Mouse (Mus musculus) MEL (cell line): ENCODE results near the gene Itga8. TPM values are rescaled to one million over a fixed set of nuclear protein-coding genes. Genes with fewer than 3 reads are reported as not detected.

Source experiments
- DNase-seq: peaks from one replicate; pipeline ENCODE4 v3.0.0; 2011; ENCODE audit warnings: low read depth, low spot score
- H3K27ac ChIP-seq: 2 replicates; pipeline ENCODE4 v1.5.1; 2012; ENCODE audit warnings: low read depth, mild to moderate bottlenecking, control low read depth, low read length, moderate library complexity; ENCODE audit not compliant: control insufficient read depth
- H3K27me3 ChIP-seq, 2 experiments: fragments of 150-350 bp in 1 of 2; sonication (generic) in 1 of 2; 2 replicates each; pipeline ENCODE4 v1.6.1; 2012; ENCODE audit warnings: low read length in 2 of 2, mild to moderate bottlenecking in 2 of 2, improper control_type of control experiment in 1 of 2, moderate library complexity in 1 of 2; ENCODE audit not compliant: insufficient read depth in 2 of 2, control insufficient read depth in 1 of 2
- H3K36me3 ChIP-seq, 2 experiments: 2 replicates each; pipeline ENCODE4 v1.6.1; 2012 to 2014; ENCODE audit warnings: low read length in 2 of 2, improper control_type of control experiment in 1 of 2, inconsistent platforms in 1 of 2, mild to moderate bottlenecking in 1 of 2; ENCODE audit not compliant: insufficient read depth in 2 of 2, control insufficient read depth in 1 of 2
- H3K4me1 ChIP-seq, 2 experiments: fragments of 150-350 bp in 1 of 2; sonication (generic) in 1 of 2; 2 replicates each; pipeline ENCODE4 v1.6.1; 2012; ENCODE audit warnings: low read length in 2 of 2, improper control_type of control experiment in 1 of 2, mild to moderate bottlenecking in 1 of 2; ENCODE audit not compliant: insufficient read depth in 2 of 2, control insufficient read depth in 1 of 2
- H3K4me3 ChIP-seq, 2 experiments: fragments of 150-350 bp in 1 of 2; sonication (generic) in 1 of 2; 2 replicates each; pipeline ENCODE4 v1.5.1; 2012; ENCODE audit warnings: low read depth in 2 of 2, low read length in 2 of 2, mild to moderate bottlenecking in 2 of 2, moderate library complexity in 2 of 2, control low read depth in 1 of 2, improper control_type of control experiment in 1 of 2; ENCODE audit not compliant: control insufficient read depth in 1 of 2, insufficient read depth in 1 of 2
- H3K79me2 ChIP-seq: 2 replicates; pipeline ENCODE4 v1.6.1; 2012; ENCODE audit warnings: mild to moderate bottlenecking, low read length, moderate library complexity; ENCODE audit not compliant: control insufficient read depth, poor library complexity, insufficient read depth
- H3K9ac ChIP-seq: 2 replicates; pipeline ENCODE4 v1.6.1; 2012; ENCODE audit warnings: low read depth, mild to moderate bottlenecking, control low read depth, low read length, moderate library complexity; ENCODE audit not compliant: control insufficient read depth, poor library complexity, severe bottlenecking
- H3K9me3 ChIP-seq: fragments of 150-350 bp; sonication (generic); replicated peaks from 2 replicates; pipeline ENCODE4 v1.6.1; 2012; ENCODE audit warnings: mild to moderate bottlenecking, low read length, improper control_type of control experiment, moderate library complexity; ENCODE audit not compliant: insufficient read depth
- BHLHE40 ChIP-seq: IDR thresholded peaks from 2 replicates; pipeline ENCODE4 v1.6.1; 2012; ENCODE audit warnings: low read depth, mild to moderate bottlenecking, inconsistent platforms, low read length, improper control_type of control experiment, borderline replicate concordance
- CTCF ChIP-seq, 3 experiments: IDR thresholded peaks in 2 of 3; conservative IDR thresholded peaks in 1 of 3; 2 replicates each; pipeline ENCODE4 v1.5.1; 2011 to 2012; ENCODE audit warnings: low read length in 3 of 3, low read depth in 2 of 3, mild to moderate bottlenecking in 2 of 3, improper control_type of control experiment in 1 of 3, inconsistent platforms in 1 of 3, mixed read lengths in 1 of 3, moderate library complexity in 1 of 3; ENCODE audit not compliant: control insufficient read depth in 1 of 3, insufficient read depth in 1 of 3, poor library complexity in 1 of 3, severe bottlenecking in 1 of 3
- ELF1 ChIP-seq: IDR thresholded peaks from 2 replicates; pipeline ENCODE4 v1.6.1; 2014; ENCODE audit warnings: low read depth, mild to moderate bottlenecking, inconsistent platforms, low read length, improper control_type of control experiment, moderate library complexity
- ETS1 ChIP-seq: IDR thresholded peaks from 2 replicates; pipeline ENCODE4 v1.6.1; 2012; ENCODE audit warnings: low read depth, mild to moderate bottlenecking, inconsistent platforms, low read length, improper control_type of control experiment, moderate library complexity
- GABPA ChIP-seq: IDR thresholded peaks from 2 replicates; pipeline ENCODE4 v1.6.1; 2012; ENCODE audit warnings: low read depth, mild to moderate bottlenecking, inconsistent platforms, low read length, improper control_type of control experiment, moderate library complexity
- GATA1 ChIP-seq: IDR thresholded peaks from 2 replicates; pipeline ENCODE4 v1.6.1; 2011; ENCODE audit warnings: low read depth, low read length, improper control_type of control experiment
- JUND ChIP-seq: IDR thresholded peaks from 2 replicates; pipeline ENCODE4 v1.6.1; 2011; ENCODE audit warnings: low read depth, mild to moderate bottlenecking, improper control_type of control experiment, low read length
- KAT2A ChIP-seq: conservative IDR thresholded peaks from 2 replicates; pipeline ENCODE4 v1.6.1; 2012; ENCODE audit warnings: low read depth, low read length, improper control_type of control experiment, inconsistent platforms
- MAFK ChIP-seq: IDR thresholded peaks from 2 replicates; pipeline ENCODE4 v1.6.1; 2011; ENCODE audit warnings: low read depth, mild to moderate bottlenecking, low read length, improper control_type of control experiment, borderline replicate concordance
- MYB ChIP-seq: IDR thresholded peaks from 2 replicates; pipeline ENCODE4 v1.6.1; 2011; ENCODE audit warnings: mild to moderate bottlenecking, low read depth, low read length, improper control_type of control experiment
- POLR2A ChIP-seq, 2 experiments: IDR thresholded peaks; 2 replicates each; pipeline ENCODE4 v1.6.1; 2011 to 2012; ENCODE audit warnings: low read length in 2 of 2, mild to moderate bottlenecking in 2 of 2, control low read depth in 1 of 2, improper control_type of control experiment in 1 of 2, low read depth in 1 of 2, moderate library complexity in 1 of 2; ENCODE audit not compliant: control insufficient read depth in 1 of 2, insufficient read depth in 1 of 2, poor library complexity in 1 of 2
- RAD21 ChIP-seq: IDR thresholded peaks from 2 replicates; pipeline ENCODE4 v1.6.1; 2011; ENCODE audit warnings: mild to moderate bottlenecking, low read depth, low read length, improper control_type of control experiment
- RCOR1 ChIP-seq: IDR thresholded peaks from 2 replicates; pipeline ENCODE4 v1.6.1; 2012; ENCODE audit warnings: low read depth, mild to moderate bottlenecking, inconsistent platforms, low read length, improper control_type of control experiment
- SMC3 ChIP-seq: IDR thresholded peaks from 2 replicates; pipeline ENCODE4 v1.6.1; 2011; ENCODE audit warnings: low read depth, low read length, improper control_type of control experiment
- TAL1 ChIP-seq: IDR thresholded peaks from 2 replicates; pipeline ENCODE4 v1.6.1; 2012; ENCODE audit warnings: mild to moderate bottlenecking, inconsistent platforms, low read length, moderate library complexity, mixed read lengths
- UBTF ChIP-seq: IDR thresholded peaks from 2 replicates; pipeline ENCODE4 v1.6.1; 2012; ENCODE audit warnings: low read depth, mild to moderate bottlenecking, inconsistent platforms, low read length, improper control_type of control experiment, moderate library complexity, borderline replicate concordance; ENCODE audit not compliant: insufficient read depth
- ZC3H11A ChIP-seq: IDR thresholded peaks from 2 replicates; pipeline ENCODE4 v1.6.1; 2012; ENCODE audit warnings: low read depth, mild to moderate bottlenecking, inconsistent platforms, low read length, improper control_type of control experiment
- ZKSCAN1 ChIP-seq: IDR thresholded peaks from 2 replicates; pipeline ENCODE4 v1.6.1; 2012; ENCODE audit warnings: low read depth, mild to moderate bottlenecking, inconsistent platforms, low read length, improper control_type of control experiment, moderate library complexity
- ZMIZ1 ChIP-seq: IDR thresholded peaks from 2 replicates; pipeline ENCODE4 v1.6.1; 2012; ENCODE audit warnings: low read depth, mild to moderate bottlenecking, inconsistent platforms, low read length, improper control_type of control experiment, moderate library complexity
- polyA plus RNA-seq, 2 experiments: library from polyadenylated mRNA; stranded (reverse) in 1 of 2; unstranded in 1 of 2; fragments of >175 nt in 1 of 2; fragments of >200 nt in 1 of 2; gene quantifications; 2 replicates each; pipeline versions ENCODE4 v1.2.1 to v1.2.4; 2012; ENCODE audit warnings: low replicate concordance in 2 of 2, low read depth in 1 of 2; ENCODE audit not compliant: insufficient read length in 2 of 2, insufficient read depth in 1 of 2, missing spikeins in 1 of 2
- total RNA-seq: library from RNA; depleted of rRNA; stranded (reverse); fragments of 300-350 nt; gene quantifications from 2 replicates; pipeline ENCODE4 v1.2.3, GENCODE M21; 2012

Itga8 gene
- total and polyA plus RNA-seq, 3 experiments, result not detected

DNA sequence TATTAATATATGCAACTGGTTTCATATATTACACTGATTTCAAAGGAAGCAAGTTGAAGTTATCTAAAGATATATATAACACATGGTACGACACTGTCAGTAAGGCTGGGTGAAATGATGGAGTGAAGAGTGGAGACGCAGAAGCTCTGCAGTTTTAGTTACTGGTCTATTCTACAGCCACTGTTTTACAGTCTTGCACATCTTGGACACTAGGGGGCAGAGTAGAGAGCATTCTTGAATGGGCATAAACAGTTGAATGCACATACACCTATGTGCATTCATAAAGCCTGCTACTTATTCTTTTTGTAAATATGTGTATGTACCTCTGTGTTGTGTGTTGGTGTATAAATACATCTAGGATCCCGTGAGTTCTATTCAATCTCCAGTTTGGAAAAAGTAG is 141.2 kb downstream of the Itga8 start:
- Histone ChIP-seq H3K27ac (no peak overlapping the region), H3K4me1 (no peaks in the 10 kb centered on the region), H3K79me2 (no peaks in the 10 kb centered on the region), H3K27me3 (no peaks in the 10 kb centered on the region), H3K4me3 (no peak overlapping the region), H3K36me3 (no peaks in the 10 kb centered on the region), H3K9ac (no peak overlapping the region), H3K9me3 (no peaks in the 10 kb centered on the region)
- peak; percentile 41 for DNase-seq
- TF ChIP-seq CTCF (IDR thresholded peaks at IDR 0.05 in 2 of 3, conservative IDR thresholded peaks at IDR 0.05 in 1 of 3; ENCODE audit: control insufficient read depth in 1 of 3, insufficient read depth in 1 of 3, low read depth in 2 of 3, low read length in 3 of 3, poor library complexity in 1 of 3, severe bottlenecking in 1 of 3) (peak; percentile 12 to 62 (median 61); a peak in 4 of 6 replicates), RAD21 (peak; percentile 53), SMC3 (peak; percentile 79), RCOR1 (no peak), ZC3H11A (peak; percentile 19; the same call in 1 of the 2 replicates), TAL1 (no peak), JUND (no peak), ZMIZ1 (no peak), UBTF (no peak)

DNA sequence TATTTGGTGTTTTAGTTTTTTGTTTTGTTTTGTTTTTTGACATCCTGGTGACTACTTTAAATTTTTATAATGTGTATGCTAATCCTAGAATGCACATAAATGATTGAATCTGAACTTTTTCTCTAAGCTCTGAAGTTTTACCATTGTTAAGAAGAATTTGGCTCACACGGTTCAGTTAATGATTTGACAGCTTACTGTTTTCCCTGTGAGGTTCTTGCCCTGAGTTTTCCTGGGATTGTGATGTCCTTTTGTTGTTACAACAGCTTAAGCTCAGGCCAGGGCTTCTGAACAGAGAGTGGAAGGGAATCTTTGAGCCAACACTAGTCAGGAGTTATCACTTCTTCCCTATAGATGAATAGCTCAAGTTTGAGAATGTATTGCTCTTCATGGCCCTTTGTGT is 144.7 kb downstream of the Itga8 start:
- no peaks in the 10 kb centered on the region for H3K36me3 ChIP-seq
- H3K27ac ChIP-seq, result no peak overlapping the region
- H3K79me2 ChIP-seq, result no peaks in the 10 kb centered on the region
- H3K4me3 ChIP-seq, result no peak overlapping the region
- H3K9me3 ChIP-seq, result no peaks in the 10 kb centered on the region
- TF ChIP-seq GATA1, result no peak
- no peak for TF ChIP-seq MYB
- no peak for TF ChIP-seq RCOR1
- DNase-seq, result no peak
- no peaks in the 10 kb centered on the region for H3K4me1 ChIP-seq
- H3K9ac ChIP-seq, result no peak overlapping the region
- no peaks in the 10 kb centered on the region for H3K27me3 ChIP-seq

DNA sequence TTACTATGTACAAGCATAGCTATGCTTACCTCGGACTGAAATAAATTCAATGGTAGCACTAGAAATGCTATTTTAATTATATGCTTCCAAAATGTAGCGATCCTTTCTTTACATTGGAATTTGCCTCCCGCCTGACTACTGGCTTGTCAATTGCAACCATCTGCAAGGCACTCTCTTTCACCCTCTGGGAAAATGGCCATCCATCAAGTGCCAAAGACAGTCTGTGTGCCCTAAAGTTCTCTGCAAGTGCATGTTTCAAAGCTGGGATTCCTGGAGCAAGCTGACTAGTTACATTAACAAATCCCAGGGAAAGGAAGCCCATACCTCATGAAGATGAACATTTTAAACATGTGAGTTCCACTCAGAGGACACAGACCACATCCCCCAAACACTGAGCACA is 145.3 kb downstream of the Itga8 start:
- no peak overlapping the region for H3K27ac ChIP-seq
- H3K36me3 ChIP-seq, result no peaks in the 10 kb centered on the region
- no peaks in the 10 kb centered on the region for H3K4me1 ChIP-seq
- H3K4me3 ChIP-seq, result no peak overlapping the region
- H3K27me3 ChIP-seq, result no peaks in the 10 kb centered on the region
- H3K9ac ChIP-seq, result no peak overlapping the region
- no peaks in the 10 kb centered on the region for H3K79me2 ChIP-seq
- TF ChIP-seq ETS1, result no peak
- no peak for TF ChIP-seq ELF1
- TF ChIP-seq BHLHE40, result no peak
- TF ChIP-seq UBTF, result no peak
- no peak for TF ChIP-seq KAT2A
- no peak for TF ChIP-seq MAFK
- TF ChIP-seq POLR2A (IDR thresholded peaks at IDR 0.05; ENCODE audit: control insufficient read depth in 1 of 2, insufficient read depth in 1 of 2, low read depth in 1 of 2, low read length in 2 of 2, poor library complexity in 1 of 2), result no peak
- no peak for TF ChIP-seq SMC3
- no peak for TF ChIP-seq ZKSCAN1
- TF ChIP-seq GABPA, result no peak
- TF ChIP-seq, all 39 proteins: peak for 0
- no peaks in the 10 kb centered on the region for H3K9me3 ChIP-seq
- DNase-seq, result no peak
